Mouse (Mus musculus) left cerebral cortex, postnatal 14 days (tissue): Measurements from ENCODE around the gene Tada2a. TPM values are rescaled to one million over a fixed set of nuclear protein-coding genes. Genes with fewer than 3 reads are reported as not detected.

Source experiments
- DNase-seq, 2 experiments: peaks; one replicate each; pipeline ENCODE4 v3.0.0; 2021 to 2022; ENCODE audit warnings: low spot score in 2 of 2, mixed read lengths in 1 of 2
- intact Hi-C: fragments of 180-260 bp; cut with DNase I; formaldehyde crosslinking; loops from one replicate; pipeline ENCODE4 v1.15.1; 2025
- total RNA-seq, 2 experiments: library from RNA; stranded (reverse); gene quantifications; 2 replicates each; pipeline ENCODE4 v1.2.3; 2021

Gene Tada2a
- total RNA-seq, 2 experiments from 2014 or later: 36.0 to 36.4 TPM

DNA sequence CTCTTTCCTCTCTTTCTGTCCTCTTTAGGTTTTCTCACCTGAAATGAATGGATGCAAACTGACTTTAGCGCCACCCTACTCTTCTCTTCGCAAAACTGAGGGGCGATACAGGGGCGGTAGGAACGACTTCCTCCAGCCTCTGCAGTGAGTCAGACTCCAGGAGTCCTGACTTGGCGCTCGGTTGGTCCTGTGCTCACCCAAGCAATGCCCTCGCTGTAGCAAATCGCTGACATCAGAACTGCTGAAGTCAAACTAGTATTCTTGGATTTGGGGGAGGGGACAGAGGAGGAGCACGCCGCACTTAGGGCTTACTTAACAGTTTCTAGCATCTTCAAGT lies 60.4 kb downstream of the Tada2a start, which contains the start of gene Dusp14:
Gene Dusp14 (minus strand): TSS at position 228 of the 337 bp plus-strand sequence.
- peak in 1 of 2 experiments; percentile 30 for DNase-seq
- intact Hi-C loops: no loop called here

DNA sequence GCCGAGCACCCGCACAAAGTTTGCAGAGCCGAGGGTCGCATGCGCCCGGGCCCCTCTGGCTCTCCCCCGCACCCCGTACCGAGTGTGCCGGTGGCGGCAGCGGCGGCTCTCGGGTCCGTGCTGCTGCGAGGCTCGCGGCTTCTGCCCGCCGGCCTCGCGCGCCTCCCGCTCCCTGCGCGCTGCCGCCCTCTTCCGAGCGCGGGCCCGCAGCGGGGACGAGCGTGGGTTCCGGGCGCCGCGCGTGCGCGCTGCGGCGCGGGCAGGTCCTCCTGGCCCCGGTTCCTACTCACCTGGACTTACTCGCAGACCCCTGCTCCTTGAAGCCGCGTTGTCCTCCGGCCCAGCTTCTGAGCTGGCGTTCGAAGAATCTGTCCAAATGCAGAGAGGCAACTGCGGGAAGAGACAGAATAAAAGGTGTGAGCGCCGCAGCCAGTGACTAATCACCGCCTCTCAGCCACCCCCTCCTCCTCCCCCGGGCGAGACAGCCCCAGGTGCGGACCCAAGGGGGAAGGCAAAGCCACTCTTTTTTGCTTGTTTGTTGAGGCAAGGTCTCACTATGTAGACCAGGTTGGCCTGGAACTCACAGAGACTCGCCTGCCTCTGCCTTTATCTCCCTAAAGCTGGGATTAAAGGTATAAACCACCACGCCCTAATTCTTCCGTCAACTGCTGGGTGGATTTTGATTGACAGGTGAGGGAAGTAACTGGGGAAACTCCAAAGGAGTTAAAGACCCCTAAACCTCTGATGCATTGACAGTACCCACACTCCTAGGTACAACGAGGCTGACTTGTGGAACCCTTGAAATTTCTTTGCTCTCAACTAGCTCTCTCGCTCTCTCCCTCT lies 61.0 kb downstream of the Tada2a start:
- peak in 1 of 2 experiments; percentile 60 for DNase-seq
- intact Hi-C loops: no loop called here

DNA sequence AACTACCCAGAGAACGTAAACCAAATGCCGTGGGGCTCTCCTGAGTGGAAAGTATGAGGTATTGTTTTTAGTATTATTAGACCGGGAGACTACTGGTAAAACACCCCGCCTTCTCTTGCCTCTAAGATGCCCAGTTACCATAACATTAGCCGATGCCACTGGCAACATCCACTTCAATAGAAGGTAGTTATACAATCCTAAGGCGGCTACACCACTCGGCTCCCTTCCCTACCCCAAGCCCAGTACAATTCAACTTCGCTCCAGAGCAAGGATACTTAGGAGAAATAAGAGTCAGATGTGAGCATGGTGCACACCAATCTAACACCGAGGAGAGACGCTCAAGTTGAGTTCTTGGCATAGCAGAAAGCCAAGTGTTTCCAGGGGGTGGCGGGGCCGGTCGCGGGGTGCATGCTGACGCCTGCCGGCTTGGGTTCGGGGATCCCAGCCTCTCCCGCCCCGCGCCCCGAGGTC lies 61.6 kb downstream of the Tada2a start:
- no peak for DNase-seq
- intact Hi-C loops: no loop called here

DNA sequence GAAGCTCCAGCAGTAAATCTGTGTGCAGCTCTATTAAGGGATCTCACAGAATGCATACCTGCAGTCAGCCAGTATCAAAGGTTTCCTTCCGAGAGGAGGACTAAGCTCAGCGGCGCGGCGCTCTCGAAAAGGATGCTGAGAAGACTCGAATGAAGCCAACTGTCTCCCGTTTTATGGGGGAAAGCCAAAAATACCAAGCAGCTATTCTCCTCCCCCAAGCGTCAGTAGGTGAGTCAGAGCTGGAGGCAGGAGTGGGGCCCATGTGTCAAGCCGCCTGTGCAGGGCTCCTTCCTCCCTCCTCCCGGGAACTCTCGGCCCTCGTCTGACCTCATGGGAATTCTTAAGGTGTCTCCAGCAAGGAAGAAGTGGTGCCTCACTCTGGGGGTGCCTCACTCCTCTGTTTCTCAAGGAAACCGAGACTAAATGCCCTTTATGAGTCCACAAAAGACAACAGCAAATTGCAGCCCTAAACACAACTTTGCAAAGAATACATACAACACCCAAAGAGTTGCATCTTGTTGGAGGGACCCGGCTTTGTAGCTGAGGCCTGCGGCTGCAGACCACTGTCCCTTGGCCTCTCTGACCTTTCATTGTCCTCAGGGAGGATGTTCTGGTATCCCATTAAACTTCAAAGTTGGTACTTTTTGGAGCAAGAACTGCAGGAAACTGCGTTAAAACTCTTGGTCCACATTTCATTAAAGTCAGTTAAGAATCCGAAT lies 62.3 kb downstream of the Tada2a start:
- intact Hi-C loops: no loop called here
- DNase-seq: peak; percentile 76 to 77

DNA sequence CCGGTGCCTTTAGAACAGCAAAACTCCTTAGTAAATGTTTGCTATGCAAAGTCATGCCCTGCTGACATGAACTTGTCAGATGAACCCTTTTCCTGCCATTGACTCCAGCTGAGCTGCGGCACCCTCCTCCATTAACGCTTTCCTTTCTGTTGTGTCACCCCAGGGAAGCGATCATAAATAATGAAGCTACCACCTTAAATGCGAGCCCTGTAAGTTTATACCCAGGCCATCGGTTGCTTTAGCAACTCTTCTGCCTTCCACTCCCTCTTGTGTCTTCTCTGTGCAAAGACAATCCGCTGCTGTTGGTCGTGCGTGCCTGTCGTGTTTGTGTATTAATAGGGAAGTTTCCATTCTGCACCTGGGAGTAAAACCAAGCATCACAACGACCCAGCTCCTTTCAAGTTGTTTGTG lies 63.3 kb downstream of the Tada2a start:
- DNase-seq: peak in 1 of 2 experiments; percentile 67
- intact Hi-C loops: no loop called here

DNA sequence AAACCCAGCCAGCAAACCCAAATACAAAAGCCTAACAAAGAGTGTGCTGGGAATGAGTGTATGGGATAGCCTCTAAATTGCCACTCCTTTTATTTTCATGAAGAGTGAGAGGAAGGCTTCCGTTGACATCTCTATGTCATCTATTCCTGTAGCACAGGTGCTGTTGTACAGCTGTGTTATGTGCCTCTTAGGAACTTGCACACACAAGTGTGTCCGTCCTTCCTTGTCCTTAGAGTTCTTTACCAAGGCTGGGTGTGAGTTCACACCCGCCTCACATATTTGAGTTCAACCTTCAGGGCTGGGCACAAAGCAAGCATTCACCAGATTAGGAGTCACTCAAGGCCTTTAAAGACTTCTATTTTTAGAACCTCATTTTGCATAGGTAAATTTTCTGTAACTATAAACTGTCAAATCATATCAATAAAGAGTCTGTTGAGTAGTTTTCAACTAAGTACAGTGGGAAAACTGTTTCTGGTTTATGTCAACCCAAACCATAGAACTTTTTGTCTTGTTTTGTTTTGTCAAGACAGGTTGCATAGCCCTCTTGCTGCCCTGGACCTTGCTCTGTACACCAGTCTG lies 65.7 kb downstream of the Tada2a start:
- no peak for DNase-seq
- intact Hi-C loops: no loop called here

DNA sequence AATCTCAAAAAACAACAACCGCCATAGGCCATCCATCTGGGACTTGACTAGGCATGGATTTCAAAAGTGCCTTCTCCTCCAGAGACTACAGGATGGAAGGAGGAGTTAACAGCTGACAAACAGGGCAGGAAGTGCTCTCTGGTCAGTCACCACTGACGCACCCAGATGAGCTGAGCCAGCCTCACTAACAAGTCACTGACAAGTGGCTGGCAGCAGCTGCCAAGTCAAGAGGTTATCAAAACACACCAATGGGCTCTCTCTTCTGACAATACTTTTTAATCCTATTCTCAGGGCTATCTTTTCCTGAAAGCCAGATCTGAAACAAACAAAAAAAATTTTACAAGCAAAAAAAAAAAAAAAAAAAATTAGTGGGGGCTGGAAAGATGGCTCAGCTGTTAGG lies 66.6 kb downstream of the Tada2a start:
- intact Hi-C loops: no loop called here
- no peak for DNase-seq

DNA sequence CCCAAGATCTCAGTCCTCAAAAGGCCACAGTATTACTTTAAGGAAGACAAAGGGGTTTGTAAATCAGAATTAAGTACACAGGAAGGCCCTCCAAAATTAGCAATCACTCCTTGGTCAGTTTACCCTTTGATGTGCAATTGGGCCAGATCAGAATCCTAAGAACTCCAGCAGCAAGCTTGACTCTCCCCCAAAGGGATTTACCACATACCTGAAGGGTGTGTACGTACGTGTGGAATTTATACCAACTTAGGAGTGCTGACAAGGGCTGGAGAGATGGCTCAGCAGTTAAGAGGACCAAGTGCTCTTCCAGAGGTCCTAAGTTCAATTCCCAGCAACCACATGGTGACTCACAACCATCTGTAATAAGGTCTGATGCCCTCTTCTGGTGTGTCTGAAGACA lies 67.5 kb downstream of the Tada2a start:
- no peak for DNase-seq
- intact Hi-C loops: no loop called here

DNA sequence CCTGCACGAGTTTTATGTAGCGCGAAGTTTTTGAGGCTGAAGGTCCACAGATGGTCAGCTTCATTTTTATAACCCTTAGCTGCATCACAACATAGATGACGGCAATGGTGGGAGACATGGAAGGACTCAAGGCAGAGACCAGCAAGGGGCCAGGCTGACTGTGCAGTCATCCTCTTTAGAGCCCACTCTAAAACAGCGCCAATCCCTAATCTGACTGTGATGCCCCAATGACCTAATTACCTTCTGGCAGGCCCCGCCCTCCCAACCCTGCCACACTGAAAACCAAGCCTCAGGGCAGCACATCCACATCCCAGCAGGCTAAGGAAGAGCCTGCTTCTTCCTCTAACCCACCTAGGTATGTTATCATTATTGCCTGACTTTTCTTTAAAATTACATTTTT lies 68.8 kb downstream of the Tada2a start:
- intact Hi-C loops: no loop called here
- DNase-seq: no peak

DNA sequence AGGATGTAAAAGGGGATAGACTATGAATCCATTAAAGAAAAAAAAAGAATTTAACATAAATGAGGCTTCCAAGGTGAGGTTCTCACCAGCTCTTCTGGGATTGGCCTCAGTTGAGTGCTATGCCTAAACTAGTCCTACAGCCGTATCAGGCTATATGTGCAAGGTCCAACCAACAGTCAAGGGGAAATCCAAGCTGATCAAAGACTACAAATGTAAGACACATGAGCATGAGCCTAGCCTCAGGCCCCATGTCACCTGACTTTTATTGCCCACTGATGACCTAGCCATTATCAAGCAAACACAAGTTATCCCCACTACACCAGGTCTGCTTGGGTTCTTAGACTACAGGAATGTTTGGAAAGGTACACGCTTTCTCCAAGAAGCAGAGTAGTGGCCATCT lies 69.6 kb downstream of the Tada2a start:
- intact Hi-C loops: no loop called here
- no peak for DNase-seq

DNA sequence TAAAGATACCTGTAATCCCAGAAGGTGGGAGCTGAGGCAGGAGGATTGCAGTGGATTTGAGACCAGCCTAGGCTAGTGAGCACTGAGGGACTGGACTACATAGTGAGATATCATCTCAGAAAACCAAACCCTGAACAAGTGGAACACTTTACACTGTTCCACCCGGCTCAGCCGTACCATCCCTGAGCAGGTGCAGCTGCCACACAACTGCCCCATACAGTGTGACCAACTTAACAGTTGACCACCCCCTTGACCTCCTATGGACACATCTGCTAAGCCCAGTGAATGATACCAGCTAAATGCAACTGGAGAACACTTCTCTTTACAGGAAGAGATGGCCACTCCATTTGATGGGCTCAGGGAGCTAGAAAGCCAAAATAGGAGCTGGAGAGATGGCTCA lies 72.0 kb downstream of the Tada2a start:
- no peak for DNase-seq
- intact Hi-C loops: no loop called here

DNA sequence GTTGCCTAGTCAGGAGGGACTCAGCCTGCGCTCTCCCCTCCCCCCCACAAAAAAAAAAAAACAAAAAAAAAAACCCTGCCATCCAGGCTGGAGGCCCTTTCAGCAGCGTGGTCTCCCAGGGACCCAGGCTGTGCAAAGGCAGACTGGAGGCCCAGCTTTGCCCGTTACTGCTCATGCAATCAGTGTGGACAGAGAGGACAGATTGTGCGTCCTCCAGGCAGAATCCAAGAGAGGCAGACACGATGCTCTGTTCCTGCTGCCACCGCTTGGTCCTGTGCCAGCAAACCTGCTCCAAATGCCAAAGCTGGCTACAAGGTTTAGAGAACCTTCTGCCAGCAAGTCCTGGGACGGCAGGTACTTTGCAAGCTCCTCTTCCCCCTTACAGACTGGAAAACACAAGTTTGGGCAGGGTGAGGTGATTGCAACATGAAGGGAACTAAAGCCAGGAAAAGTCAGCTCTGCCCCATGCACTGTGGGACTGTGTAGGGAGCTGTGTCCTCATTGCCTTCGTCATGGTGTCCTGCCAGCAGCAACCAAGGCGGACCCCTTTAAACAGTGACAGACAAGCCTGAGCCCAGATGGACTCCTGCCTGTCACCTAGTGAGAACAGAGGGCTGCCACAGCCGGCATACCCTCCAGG lies 75.8 kb downstream of the Tada2a start:
- peak; percentile 62 to 67 for DNase-seq
- intact Hi-C loops: no loop called here

DNA sequence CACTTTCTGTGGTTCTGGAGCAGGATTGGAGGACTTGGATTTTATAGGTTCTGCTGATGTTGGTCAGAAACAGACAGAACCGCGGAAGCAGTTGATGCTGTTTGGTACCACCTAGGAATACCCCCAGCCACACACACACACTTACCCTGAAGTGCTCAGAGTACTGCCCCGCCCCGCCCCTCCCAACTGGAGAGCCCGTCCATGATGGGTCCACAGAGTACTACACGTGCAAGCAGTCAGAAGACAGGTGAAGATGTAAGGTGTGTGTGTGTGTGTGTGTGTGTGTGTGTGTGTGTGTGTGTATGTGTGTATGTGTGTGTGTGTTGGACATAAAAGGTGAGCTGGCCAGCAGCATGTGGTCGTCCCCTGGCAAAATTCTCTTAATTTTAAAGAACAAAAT lies 76.3 kb downstream of the Tada2a start:
- intact Hi-C loops: no loop called here
- DNase-seq: no peak

DNA sequence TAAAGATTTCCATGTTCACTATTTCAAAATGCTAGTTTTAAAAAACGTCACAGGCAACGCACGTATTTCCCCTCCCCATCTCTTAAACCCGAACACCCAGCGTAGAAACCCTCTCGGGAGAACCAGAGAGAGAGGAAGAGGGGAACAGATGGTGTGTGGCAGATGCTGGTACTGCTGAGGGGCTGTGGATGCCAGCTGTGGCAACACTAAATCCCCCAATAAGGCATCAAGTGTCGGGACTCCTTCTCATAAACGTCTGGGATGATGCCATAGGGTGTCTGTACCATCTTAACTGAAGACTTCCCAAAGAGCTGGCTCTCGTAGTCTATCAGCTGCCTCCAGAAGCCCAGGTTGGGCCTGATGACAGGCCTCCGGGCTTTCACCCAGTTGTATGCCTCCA lies 81.0 kb downstream of the Tada2a start:
- intact Hi-C loops: no loop called here
- DNase-seq: peak; percentile 34 to 47

DNA sequence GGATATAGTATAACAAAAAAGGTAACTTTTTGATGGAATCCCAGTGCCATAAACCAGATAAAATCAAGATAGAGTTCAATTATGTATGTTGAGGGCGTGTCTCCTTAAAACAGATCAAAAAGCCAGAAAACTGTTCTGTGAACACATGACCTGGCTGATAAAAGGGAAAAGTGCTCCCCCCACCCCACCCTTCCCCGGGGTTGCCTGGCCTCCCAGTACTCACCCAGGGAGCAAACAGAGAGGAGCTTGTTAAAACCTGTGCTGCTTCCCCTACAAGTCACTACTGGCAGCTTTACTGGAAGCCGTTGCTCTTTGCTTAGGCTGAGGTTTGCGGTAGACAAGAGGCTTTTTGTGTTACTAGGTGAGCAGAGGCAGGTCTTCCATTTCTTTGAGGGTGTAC lies 82.1 kb downstream of the Tada2a start:
- no peak for DNase-seq
- intact Hi-C loops: no loop called here

DNA sequence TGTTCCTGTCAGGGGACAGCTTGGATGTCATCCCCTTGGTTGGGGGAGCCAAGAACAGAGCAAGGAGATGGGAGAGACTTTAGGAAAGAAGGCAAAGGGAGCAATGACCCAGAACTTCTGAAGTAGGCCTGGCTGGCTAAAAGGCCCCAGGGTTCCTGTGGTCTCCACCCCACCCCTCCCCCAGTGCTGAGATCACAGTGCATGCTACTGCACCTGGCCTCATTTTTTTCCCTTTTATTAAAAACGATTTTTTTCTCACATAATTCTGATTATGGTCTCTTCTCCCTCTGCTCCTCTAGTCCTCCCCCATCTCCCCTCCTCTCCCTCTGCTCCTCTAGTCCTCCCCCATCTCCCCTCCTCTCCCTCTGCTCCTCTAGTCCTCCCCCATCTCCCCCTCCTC lies 84.4 kb downstream of the Tada2a start:
- no peak for DNase-seq
- intact Hi-C loops: no loop called here

DNA sequence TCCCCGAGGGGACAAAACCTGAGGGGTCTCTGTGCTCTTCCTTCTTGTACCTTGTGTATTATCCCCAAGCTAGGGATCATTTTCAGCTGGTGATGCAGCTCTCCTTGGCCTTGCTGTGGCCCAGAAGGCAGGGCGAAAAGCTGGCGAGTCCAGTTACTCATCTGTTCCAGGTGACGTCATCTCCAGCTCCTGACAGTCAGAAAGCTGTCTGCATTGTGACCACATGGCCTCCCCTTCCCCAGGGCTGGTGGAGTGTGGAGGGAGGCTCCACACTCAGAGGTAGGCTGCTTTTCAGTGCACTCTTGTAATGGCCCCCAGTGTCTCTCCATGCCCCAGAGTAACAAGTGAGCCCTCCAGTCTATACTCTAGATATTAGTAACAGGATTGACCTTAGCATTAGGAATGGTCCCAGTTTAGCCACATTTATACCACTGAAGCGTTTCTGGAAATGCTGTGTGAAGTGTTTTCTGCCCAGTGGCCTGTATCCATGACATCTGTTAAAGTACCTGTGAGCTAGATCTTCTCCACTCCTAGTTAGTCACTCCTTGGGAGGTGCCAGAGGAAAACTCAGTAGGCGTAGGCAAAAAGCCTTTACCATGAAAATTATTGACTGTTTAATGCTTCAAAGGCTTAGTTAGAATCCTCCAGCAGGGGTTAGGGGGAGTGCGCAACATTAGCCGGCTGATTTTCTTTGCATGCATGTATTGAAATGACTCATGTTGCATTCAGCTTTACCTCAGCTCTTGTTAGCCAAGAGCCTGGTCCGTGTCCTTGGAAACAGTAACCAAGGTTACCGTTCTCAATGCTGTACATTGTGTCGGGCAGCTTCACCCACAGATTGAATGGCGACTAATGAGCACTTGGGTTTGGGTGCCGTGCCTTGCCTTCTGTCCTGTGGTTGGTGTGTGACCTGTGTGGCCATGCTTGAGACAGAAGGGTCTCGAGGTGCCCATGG lies 86.3 kb downstream of the Tada2a start:
- peak; percentile 71 to 89 for DNase-seq
- intact Hi-C loops: no loop called here

DNA sequence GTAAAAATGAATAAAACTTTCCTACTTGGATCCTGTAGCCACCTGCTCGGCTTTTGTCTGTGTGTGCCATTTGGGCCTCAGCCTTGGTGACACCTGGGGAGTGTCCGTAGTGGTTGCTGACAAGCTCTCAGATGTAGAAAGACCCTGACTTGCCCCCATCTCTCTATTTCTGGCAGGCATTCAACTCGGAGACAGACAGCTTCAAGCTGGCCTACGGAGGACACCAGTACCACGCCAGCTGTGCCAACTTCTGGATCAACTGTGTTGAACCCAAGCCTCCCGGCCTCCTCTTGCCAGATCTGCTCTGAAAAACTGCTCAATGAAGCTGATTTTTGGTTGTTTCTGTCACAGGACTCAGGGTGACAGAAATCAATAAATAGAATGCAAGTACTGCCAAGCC lies 88.8 kb downstream of the Tada2a start:
- DNase-seq: no peak
- intact Hi-C loops: no loop called here

DNA sequence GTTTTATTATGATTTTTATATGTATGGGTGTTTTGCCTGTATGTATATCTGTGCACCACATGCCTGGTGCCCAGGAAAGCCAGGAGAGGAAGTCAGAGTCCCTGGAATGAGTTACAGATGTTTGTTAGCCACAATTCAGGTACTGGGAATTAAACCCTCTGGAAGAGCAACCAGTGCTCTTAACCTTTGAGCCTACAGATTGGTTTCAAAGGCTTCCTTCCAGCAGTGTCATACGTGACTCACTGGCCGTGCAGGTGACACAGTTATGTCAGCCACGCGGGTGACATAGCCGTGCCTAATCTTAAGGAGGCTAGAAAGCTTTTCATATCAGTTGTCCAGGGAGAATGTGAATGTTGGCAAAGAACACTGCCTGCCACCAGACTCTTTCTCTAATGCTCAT lies 95.7 kb downstream of the Tada2a start:
- no peak for DNase-seq
- intact Hi-C loops: loop anchor here (5.0 kb wide), 1 partner anchor 36 kb away; no protein-coding TSS in a partner anchor
